Mouse (Mus musculus): ENCODE results near the gene C8g. TPM values are rescaled to one million over a fixed set of nuclear protein-coding genes. Genes with fewer than 3 reads are reported as not detected.

C8g gene
- polyA plus RNA-seq, 1 experiment from 2014 or later, result 5.3 TPM

GRCm38 (mm10) chr2:25533707-25534106 lies 32.2 kb upstream of the C8g start:
- H3K27ac ChIP-seq (replicated peaks), result no peak overlapping the region
- WGBS, result 94% methylated on average over 2 of the region's 2 CpGs
- H3K4me1 ChIP-seq, result no peaks in the 10 kb centered on the region
- H3K9ac ChIP-seq (replicated peaks), result no peak overlapping the region
- H3K27me3 ChIP-seq, result no peaks in the 10 kb centered on the region
- H3K36me3 ChIP-seq, result peaks cover 74% of the 10 kb centered on the region
- no peak for ATAC-seq (ENCODE audit: low FRiP score, low read depth)
- no peak overlapping the region for H3K4me2 ChIP-seq (replicated peaks)
- no peak overlapping the region for H3K4me3 ChIP-seq
- no peaks in the 10 kb centered on the region for H3K9me3 ChIP-seq

GRCm38 (mm10) chr2:25526510-25527302 lies 25.2 kb upstream of the C8g start:
- no peak overlapping the region for H3K27ac ChIP-seq (replicated peaks)
- no peaks in the 10 kb centered on the region for H3K27me3 ChIP-seq
- H3K4me3 ChIP-seq, result no peak overlapping the region
- no peak overlapping the region for H3K4me2 ChIP-seq (replicated peaks)
- no peak overlapping the region for H3K9ac ChIP-seq (replicated peaks)
- H3K36me3 ChIP-seq, result peaks cover 91% of the 10 kb centered on the region
- 89% methylated on average over 9 of the region's 9 CpGs for WGBS
- ATAC-seq (ENCODE audit: low FRiP score, low read depth), result no peak
- H3K4me1 ChIP-seq, result no peaks in the 10 kb centered on the region
- no peaks in the 10 kb centered on the region for H3K9me3 ChIP-seq

GRCm38 (mm10) chr2:25509912-25510311 lies 8.4 kb upstream of the C8g start:
- Histone ChIP-seq H3K27ac (replicated peaks) (no peak overlapping the region), H3K4me2 (replicated peaks) (no peak overlapping the region), H3K9ac (replicated peaks) (no peak overlapping the region), H3K4me1 (no peaks in the 10 kb centered on the region), H3K27me3 (no peaks in the 10 kb centered on the region), H3K9me3 (no peaks in the 10 kb centered on the region), H3K36me3 (peaks cover 15% of the 10 kb centered on the region), H3K4me3 (no peak overlapping the region)
- ATAC-seq (ENCODE audit: low FRiP score, low read depth), result no peak
- 60% methylated on average over 3 of the region's 3 CpGs for WGBS

GRCm38 (mm10) chr2:25506964-25507363 lies 5.4 kb upstream of the C8g start:
- Histone ChIP-seq H3K9ac (replicated peaks) (no peak overlapping the region), H3K4me2 (replicated peaks) (no peak overlapping the region), H3K27me3 (no peaks in the 10 kb centered on the region), H3K4me3 (no peak overlapping the region), H3K9me3 (no peaks in the 10 kb centered on the region), H3K27ac (replicated peaks) (no peak overlapping the region), H3K4me1 (peaks cover 2% of the 10 kb centered on the region), H3K36me3 (peaks cover 42% of the 10 kb centered on the region)
- 42% methylated on average over 5 of the region's 5 CpGs for WGBS
- no peak for ATAC-seq (ENCODE audit: low FRiP score, low read depth)

GRCm38 (mm10) chr2:25505860-25506259 lies 4.3 kb upstream of the C8g start:
- H3K36me3 ChIP-seq, result peaks cover 42% of the 10 kb centered on the region
- H3K4me2 ChIP-seq (replicated peaks), result no peak overlapping the region
- peaks cover 11% of the 10 kb centered on the region for H3K4me1 ChIP-seq
- H3K27me3 ChIP-seq, result no peaks in the 10 kb centered on the region
- H3K9ac ChIP-seq (replicated peaks), result no peak overlapping the region
- H3K27ac ChIP-seq (replicated peaks), result no peak overlapping the region
- WGBS, result over 99% methylated on average over 4 of the region's 4 CpGs
- ATAC-seq (ENCODE audit: low FRiP score, low read depth), result no peak
- no peak overlapping the region for H3K4me3 ChIP-seq
- H3K9me3 ChIP-seq, result no peaks in the 10 kb centered on the region

- no peak overlapping the region for H3K9ac ChIP-seq (replicated peaks)
- H3K36me3 ChIP-seq, result peaks cover 42% of the 10 kb centered on the region
- no peaks in the 10 kb centered on the region for H3K9me3 ChIP-seq
- no peak for ATAC-seq (ENCODE audit: low FRiP score, low read depth)
- H3K4me3 ChIP-seq, result no peak overlapping the region
- no peak overlapping the region for H3K4me2 ChIP-seq (replicated peaks)
- H3K27me3 ChIP-seq, result no peaks in the 10 kb centered on the region
- peaks cover 15% of the 10 kb centered on the region for H3K4me1 ChIP-seq
- 94% methylated on average over 1 of the region's 1 CpGs for WGBS
- H3K27ac ChIP-seq (replicated peaks), result no peak overlapping the region
Measured at GRCm38 (mm10) chr2:25505000-25505399, 3.5 kb upstream of the C8g start.

GRCm38 (mm10) chr2:25504538-25504937 lies 3.0 kb upstream of the C8g start:
- H3K27me3 ChIP-seq, result no peaks in the 10 kb centered on the region
- WGBS, result 96% methylated on average over 19 of the region's 19 CpGs
- no peaks in the 10 kb centered on the region for H3K9me3 ChIP-seq
- ATAC-seq (ENCODE audit: low FRiP score, low read depth), result no peak
- no peak overlapping the region for H3K27ac ChIP-seq (replicated peaks)
- H3K9ac ChIP-seq (replicated peaks), result no peak overlapping the region
- H3K4me2 ChIP-seq (replicated peaks), result no peak overlapping the region
- peaks cover 42% of the 10 kb centered on the region for H3K36me3 ChIP-seq
- H3K4me1 ChIP-seq, result peaks cover 16% of the 10 kb centered on the region
- no peak overlapping the region for H3K4me3 ChIP-seq

- Histone ChIP-seq H3K4me1 (peaks cover 16% of the 10 kb centered on the region), H3K9ac (replicated peaks) (no peak overlapping the region), H3K4me2 (replicated peaks) (0 out of 2 replicates have a peak overlapping the region, but pooled peaks have one; percentile 92), H3K36me3 (peaks cover 42% of the 10 kb centered on the region), H3K4me3 (no peak overlapping the region), H3K27ac (replicated peaks) (no peak overlapping the region), H3K9me3 (no peaks in the 10 kb centered on the region), H3K27me3 (no peaks in the 10 kb centered on the region)
- ATAC-seq (ENCODE audit: low FRiP score, low read depth), result no peak
- 88% methylated on average over 3 of the region's 3 CpGs for WGBS
Measured at GRCm38 (mm10) chr2:25502726-25503125, 1.2 kb upstream of the C8g start.

- no peaks in the 10 kb centered on the region for H3K27me3 ChIP-seq
- H3K9ac ChIP-seq (replicated peaks), result peak within 1 kb of the TSS; percentile 89
- H3K4me2 ChIP-seq (replicated peaks), result peak within 1 kb of the TSS; percentile 92
- peak; percentile 86 for ATAC-seq (ENCODE audit: low FRiP score, low read depth)
- peaks cover 36% of the 10 kb centered on the region for H3K36me3 ChIP-seq
- H3K9me3 ChIP-seq, result no peaks in the 10 kb centered on the region
- H3K4me1 ChIP-seq, result peaks cover 16% of the 10 kb centered on the region
- H3K4me3 ChIP-seq, result peak within 1 kb of the TSS; percentile 66
- WGBS, result 2% methylated on average over 41 of the region's 44 CpGs
- peak within 1 kb of the TSS; percentile 52 for H3K27ac ChIP-seq (replicated peaks)
Measured at GRCm38 (mm10) chr2:25500576-25501405, 728 bp downstream of the C8g start, which contains the start of gene Fbxw5. Gene Fbxw5, plus strand, starts transcription at chr2:25500750.

- Histone ChIP-seq H3K27me3 (no peaks in the 10 kb centered on the region), H3K9ac (replicated peaks) (peak overlapping the region; percentile 89), H3K36me3 (peaks cover 29% of the 10 kb centered on the region), H3K4me1 (peaks cover 16% of the 10 kb centered on the region), H3K9me3 (no peaks in the 10 kb centered on the region), H3K4me2 (replicated peaks) (peak overlapping the region; percentile 57), H3K27ac (replicated peaks) (no peak overlapping the region), H3K4me3 (peak overlapping the region; percentile 66)
- WGBS, result 72% methylated on average over 6 of the region's 6 CpGs
- peak; percentile 61; the same call in 1 of the 2 replicates for ATAC-seq (ENCODE audit: low FRiP score, low read depth)
Measured at GRCm38 (mm10) chr2:25500071-25500575, 1.4 kb downstream of the C8g start.

GRCm38 (mm10) chr2:25498622-25499478 lies 2.7 kb downstream of the C8g start:
- ATAC-seq (ENCODE audit: low FRiP score, low read depth), result no peak
- Histone ChIP-seq H3K27ac (replicated peaks) (no peak overlapping the region), H3K9ac (replicated peaks) (no peak overlapping the region), H3K4me3 (no peak overlapping the region), H3K27me3 (no peaks in the 10 kb centered on the region), H3K9me3 (no peaks in the 10 kb centered on the region), H3K4me2 (replicated peaks) (no peak overlapping the region), H3K4me1 (peaks cover 16% of the 10 kb centered on the region), H3K36me3 (peaks cover 16% of the 10 kb centered on the region)
- WGBS, result 75% methylated on average over 15 of the region's 15 CpGs

Data from midbrain, embryonic 12.5 days (tissue).